Mouse (Mus musculus): Measurements from ENCODE around the gene Nsfl1c.
A peak's percentile ranks its signal among the peaks of the same experiment; 100 is the strongest.
"Not testable (repeated sequence)": the region's sequence is repeated elsewhere in the genome, so short reads cannot be mapped to it uniquely, and the experiment has no call there.

Gene Nsfl1c

GRCm38 (mm10) chr2:151494035-151494803 is at the start of gene Nsfl1c:
Gene Nsfl1c, plus strand, starts transcription at chr2:151494182.
- DNase-seq (ENCODE audit: low spot score): peak; percentile 95

GRCm38 (mm10) chr2:151476053-151476452 is 17.9 kb upstream of the Nsfl1c start, which contains the start of gene 4921509C19Rik:
Gene 4921509C19Rik, minus strand, starts transcription at chr2:151476153.
- DNase-seq (ENCODE audit: low spot score): not testable (repeated sequence)

GRCm38 (mm10) chr2:151486496-151486895 is 7.5 kb upstream of the Nsfl1c start:
- no peak for DNase-seq (ENCODE audit: low spot score)

GRCm38 (mm10) chr2:151498358-151498757 is 4.4 kb downstream of the Nsfl1c start:
- no peak for DNase-seq (ENCODE audit: low spot score)

GRCm38 (mm10) chr2:151500442-151501007 is 6.5 kb downstream of the Nsfl1c start:
- DNase-seq (ENCODE audit: low spot score): no peak

- DNase-seq (ENCODE audit: low spot score): no peak
These were observed 10.2 kb downstream of the Nsfl1c start for GRCm38 (mm10) chr2:151504226-151504625.

GRCm38 (mm10) chr2:151512199-151512598 is 18.2 kb downstream of the Nsfl1c start:
- no peak for DNase-seq (ENCODE audit: low spot score)

GRCm38 (mm10) chr2:151513525-151514285 is 19.7 kb downstream of the Nsfl1c start:
- DNase-seq (ENCODE audit: low spot score): no peak

GRCm38 (mm10) chr2:151519000-151519399 is 25.0 kb downstream of the Nsfl1c start:
- DNase-seq (ENCODE audit: low spot score): no peak

GRCm38 (mm10) chr2:151524324-151525041 is 30.5 kb downstream of the Nsfl1c start:
- no peak for DNase-seq (ENCODE audit: low spot score)

GRCm38 (mm10) chr2:151525520-151525919 is 31.5 kb downstream of the Nsfl1c start:
- DNase-seq (ENCODE audit: low spot score): no peak

GRCm38 (mm10) chr2:151528066-151528465 is 34.1 kb downstream of the Nsfl1c start:
- no peak for DNase-seq (ENCODE audit: low spot score)

- no peak for DNase-seq (ENCODE audit: low spot score)
These were observed 35.2 kb downstream of the Nsfl1c start for GRCm38 (mm10) chr2:151529169-151529568.

GRCm38 (mm10) chr2:151530378-151531230 is 36.6 kb downstream of the Nsfl1c start:
- no peak for DNase-seq (ENCODE audit: low spot score)

- no peak for DNase-seq (ENCODE audit: low spot score)
These were observed 39.6 kb downstream of the Nsfl1c start for GRCm38 (mm10) chr2:151533632-151534031.

- no peak for DNase-seq (ENCODE audit: low spot score)
These were observed 42.1 kb downstream of the Nsfl1c start for GRCm38 (mm10) chr2:151535961-151536617.

- no peak for DNase-seq (ENCODE audit: low spot score)
These were observed 42.6 kb downstream of the Nsfl1c start for GRCm38 (mm10) chr2:151536618-151536974.

- no peak for DNase-seq (ENCODE audit: low spot score)
These were observed 44.7 kb downstream of the Nsfl1c start for GRCm38 (mm10) chr2:151538646-151539045.

- peak; percentile 97 for DNase-seq (ENCODE audit: low spot score)
These were observed 48.5 kb downstream of the Nsfl1c start, which contains the start of gene Fkbp1a for GRCm38 (mm10) chr2:151542323-151543062. Gene Fkbp1a, plus strand, starts transcription at chr2:151542483.
